Mouse (Mus musculus) embryo, embryonic 11.5 days (tissue): ENCODE measurements around the gene Birc2.
A peak's percentile ranks its signal among the peaks of the same experiment; 100 is the strongest.
"Not testable (repeated sequence)": the region's sequence is repeated elsewhere in the genome, so short reads cannot be mapped to it uniquely, and the experiment has no call there.

Source experiments
- DNase-seq: peaks from one replicate; pipeline ENCODE4 v3.0.0-alpha.2; 2012; ENCODE audit warnings: low read depth, low spot score

Gene Birc2

DNA sequence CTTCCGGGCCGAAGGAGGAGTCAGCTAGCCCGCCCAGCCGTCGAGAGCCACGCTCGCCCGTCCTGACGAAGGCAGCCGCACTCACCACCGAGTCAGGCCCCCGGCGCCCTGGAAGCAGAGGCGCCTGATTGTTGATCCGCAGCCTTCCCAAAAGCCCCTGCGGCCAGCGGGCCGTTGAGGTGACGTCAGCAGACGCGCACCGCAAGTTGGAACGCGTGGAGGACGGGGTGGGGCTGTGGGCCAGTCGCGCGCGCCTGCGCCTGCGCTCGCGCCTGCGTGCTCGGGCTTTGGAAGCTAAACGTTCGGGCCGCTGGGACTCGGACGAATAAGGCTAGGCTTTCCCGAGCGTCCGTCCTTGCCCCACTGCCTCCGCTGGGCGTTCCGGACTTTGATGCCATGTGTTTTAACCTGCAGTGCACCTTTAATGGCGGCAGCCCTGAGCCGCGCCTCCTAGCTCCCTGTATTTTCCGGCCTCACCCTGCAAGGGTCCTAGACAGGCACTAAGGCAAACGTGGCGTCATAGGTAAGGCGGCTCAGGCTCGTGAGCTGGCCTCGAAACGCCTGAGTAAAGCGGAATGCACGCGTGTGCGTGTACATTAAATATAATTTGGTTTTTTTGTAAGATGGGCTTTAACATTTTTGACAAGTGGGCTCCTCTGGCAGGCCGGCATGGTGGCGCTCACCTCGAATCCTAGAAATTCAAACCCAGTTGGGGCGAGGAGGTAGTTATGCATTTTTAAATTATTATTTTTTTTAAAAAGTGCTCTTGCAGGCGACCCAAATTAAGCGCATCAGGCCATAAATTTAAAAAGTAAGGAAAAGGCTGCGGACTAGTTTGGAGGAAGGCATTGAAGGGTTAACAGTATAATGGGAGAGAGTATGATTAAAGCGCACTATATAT lies at the start of gene Birc2:
Gene Birc2 (minus strand): TSS at position 160 of the 901 bp plus-strand sequence.
- DNase-seq = peak; percentile 97

DNA sequence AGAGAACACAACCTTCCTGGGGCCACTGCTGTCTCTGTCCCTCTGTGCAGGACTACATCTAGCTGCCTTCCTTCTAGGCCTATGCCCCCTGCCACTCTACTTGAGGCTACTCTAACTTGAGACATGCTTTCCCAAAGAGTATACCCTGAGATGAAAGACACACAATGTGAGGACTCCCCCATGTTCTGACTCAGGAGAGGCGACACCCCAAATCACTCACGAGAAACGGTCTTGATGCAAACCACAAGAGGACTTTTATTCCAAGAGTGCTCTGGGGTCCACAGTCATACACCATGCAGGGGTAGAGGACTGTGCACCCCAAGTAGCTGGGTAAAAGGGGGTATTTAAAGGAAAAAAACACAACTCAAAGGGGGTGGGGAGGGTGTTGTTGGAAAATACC lies 47.5 kb upstream of the Birc2 start:
- no peak for DNase-seq

DNA sequence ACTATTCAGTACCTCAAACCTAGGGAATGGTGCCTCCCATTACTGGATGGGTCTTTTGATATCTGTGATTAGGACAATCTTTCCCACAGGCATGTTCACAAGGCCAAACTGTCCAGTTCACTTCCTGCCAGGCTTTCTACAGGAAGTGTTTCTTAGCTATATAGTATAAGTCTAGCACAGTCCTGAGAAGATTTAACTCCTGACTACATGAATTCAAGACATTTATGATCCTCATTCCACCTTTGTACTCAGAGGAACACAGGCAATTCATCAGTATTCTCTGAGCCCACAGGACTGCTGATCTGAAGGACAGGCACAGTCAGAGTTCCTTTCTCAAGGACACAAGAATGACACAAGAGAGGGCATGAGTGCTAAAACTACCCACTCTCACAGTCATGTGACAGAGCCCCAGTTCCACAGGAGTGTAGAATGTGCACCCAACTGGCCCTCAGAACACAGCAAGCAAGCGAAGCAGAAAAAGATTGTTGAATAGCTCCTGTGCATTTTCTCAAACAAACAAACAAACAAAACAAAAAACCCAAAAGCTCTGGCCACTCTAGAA lies 45.5 kb upstream of the Birc2 start:
- DNase-seq = no peak

DNA sequence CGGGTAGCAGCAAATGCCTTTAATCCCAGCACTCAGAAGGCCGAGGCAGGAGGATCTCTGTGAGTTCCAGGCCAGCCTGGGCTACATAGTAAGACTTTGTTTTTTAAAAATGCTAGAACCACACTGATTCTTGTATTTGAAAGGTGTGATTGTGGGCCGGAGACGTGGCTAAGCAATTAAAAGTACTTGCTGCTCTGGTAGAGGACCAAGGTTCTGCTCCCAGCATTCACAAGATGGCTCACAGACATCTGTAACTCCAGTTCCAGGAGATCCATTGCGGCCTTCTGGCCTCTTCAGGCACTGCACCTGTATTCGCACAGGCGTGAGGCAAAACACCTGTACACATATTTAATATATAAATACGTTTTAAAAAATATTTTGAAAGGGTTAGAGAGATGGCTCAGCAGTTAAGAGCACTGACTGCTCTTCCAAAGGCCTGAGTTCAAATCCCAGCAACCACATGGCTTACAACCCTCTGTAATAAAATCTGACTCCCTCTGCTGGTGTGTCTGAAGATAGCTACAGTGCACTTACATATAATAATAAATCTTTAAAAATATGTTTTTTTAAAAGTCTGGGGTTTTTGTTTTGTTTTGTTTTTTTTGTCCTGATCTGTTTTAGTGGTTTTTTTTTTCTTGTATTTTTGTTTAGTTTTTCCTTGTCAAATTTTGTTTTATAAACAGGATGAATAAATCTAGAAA lies 36.8 kb upstream of the Birc2 start:
- DNase-seq = no peak

DNA sequence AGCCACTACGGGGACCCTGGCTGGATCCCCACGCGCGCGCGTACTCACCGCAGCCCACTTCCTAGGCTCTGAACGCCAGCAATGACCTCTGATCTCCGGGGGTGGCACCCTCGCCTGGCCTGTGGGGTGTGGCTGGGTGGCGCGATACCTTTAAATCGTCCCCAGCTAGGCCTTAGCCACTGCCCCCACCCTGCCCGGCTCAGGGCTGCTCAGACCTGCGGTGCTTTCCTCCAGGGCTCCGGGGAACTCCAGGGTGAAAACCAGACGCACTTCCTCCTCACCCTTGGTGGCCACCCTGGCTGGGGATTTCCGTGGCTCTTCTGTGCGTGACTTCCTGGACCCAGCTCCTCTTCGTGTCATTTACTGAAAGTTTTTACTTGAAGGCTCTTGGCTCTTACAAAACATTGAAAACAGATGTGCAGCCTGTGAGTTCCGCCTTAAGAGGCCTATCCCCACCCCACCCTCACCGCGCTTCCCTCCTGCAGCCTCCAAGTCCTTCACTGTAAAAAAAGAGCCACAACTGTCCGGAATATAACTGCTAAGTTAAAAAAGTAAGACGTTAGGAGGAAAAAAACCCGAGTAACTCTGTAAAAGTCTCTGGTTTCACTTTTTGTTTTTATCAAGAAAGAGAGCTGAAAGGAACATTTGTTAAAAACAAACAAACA lies 36.0 kb upstream of the Birc2 start, which contains the start of gene Birc3:
Gene Birc3 (minus strand): TSS at position 412 of the 665 bp plus-strand sequence.
- DNase-seq = peak; percentile 27

DNA sequence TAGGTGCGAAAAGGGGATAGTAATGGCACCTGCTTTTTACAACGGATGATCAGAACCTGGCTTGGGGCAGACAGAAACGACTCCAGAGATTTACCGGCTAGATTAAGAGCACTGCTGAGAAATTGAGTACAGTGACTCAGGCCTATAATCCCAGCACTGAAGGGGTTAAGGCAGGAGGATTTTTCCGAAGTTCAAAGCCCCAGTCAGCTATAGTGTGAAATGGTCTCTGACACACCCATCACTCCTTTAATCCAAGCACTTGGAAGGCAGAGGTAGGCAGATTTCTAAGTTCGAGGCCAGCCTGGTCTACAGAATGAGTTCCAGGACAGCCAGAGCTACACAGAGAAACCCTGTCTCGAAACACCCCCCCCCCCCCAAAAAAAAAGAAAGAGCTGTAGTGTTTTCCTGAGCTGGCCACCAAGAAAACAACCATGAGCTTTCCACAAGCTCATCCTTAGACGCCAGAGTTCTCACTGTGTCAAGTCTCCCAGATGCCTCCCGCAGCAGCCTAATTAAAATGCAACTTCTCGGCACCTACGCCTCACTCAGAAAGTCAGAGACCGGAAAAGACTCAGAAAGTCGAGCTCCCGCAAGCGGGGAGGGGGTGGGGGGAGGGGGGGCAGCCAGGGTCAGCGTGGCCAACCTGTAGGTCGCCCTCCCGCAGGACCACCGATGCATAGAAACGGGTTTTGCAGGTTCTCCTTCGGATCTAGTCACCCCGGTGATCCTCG lies 35.3 kb upstream of the Birc2 start:
- peak; percentile 17 for DNase-seq

DNA sequence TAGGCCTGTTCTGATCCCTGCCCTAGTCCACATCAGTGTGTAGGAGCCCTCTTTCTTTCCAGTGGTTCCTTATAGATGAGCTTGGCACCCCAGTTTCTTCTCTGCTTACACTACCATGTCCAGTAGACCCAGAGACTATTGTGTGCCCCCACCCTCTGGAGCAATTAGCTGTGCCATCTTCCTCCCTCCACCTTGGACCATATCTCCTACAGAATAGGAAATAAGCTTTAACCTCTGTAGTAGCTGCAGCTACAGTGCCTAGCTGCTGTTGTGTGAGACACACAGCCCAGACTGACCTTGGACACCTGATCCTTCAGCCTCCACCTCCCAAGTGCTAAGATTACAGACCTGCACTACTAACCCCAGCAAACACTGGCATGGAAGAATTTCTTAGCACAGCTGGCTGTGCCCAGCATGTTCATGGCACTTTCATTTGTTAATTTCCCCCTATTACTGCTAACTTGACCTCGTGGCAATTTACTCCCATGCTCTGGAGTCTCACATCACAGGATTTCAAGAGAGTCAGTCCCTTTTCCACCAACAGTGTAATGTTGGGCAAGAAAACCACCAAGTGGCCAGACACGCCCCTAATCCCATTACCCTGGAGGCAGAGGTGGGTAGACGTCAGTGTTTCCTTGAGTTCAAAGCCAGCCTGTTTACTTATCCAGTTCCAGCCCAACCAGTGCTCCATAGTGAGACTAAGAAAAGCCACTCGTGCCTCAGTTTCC lies 34.6 kb upstream of the Birc2 start:
- DNase-seq = no peak

DNA sequence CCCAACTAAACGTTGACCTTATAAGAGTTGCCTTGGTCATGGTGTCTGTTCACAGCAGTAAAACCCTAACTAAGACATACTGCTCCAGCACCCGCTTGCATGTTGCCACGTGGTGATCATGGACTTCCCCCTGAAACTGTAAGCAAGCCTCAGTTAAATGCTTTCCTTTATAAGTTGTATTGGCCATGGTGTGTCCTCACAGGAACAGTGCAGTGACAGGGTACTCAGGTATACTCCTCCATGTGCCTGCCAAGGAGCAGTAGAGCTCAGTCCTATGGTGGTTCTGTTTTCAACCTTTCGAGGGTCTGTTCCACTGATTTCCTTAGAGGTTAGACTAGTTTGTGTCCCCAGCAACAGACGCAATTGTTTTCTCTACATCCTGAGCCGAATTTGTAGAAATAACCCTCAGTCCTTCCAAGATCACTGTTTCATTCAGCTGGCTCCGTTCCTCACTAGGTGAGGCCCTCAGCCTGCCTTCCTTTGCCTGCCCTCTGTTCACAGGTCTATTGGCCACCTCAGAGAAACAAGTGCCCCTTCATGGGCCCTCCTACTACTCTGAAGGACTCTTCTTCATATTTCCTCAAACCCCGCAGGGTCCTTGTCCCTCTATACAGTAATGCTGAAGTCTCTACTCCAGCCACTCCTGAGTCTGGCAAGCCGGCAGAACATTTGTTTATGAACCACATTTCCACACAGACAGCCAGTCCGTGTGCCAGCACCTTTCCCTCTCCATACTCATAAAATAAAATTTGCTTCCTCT lies 33.9 kb upstream of the Birc2 start:
- no peak for DNase-seq

DNA sequence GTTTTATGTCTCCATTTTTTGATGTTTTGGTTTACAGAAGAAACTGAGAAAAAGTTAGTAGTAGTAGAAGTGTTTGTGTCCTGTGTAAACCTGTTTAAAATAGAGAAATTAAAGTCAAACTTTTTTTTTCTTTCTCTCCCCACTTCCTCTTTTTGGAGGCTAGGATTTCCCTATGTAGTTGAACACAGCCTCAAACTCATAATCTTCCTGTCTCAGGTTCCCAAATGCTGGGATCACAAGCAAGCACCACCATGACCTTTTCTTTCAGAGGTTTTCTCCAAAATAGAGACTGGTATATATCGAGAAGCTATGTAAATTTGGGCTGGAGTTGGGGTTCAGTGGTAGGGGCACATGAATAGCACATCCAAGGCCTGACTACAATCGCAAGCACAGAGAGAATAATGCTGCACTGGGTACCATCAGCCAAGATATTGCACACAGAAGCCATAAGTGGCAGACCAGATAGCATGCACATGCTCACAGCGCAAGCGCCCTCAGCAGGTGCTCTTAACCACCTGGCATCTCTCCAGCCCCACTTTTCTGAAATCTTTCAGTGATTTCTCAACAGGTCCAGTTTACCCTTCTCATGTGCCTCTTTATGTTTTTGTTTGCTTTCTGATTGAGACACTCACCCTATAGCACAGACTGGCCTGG lies 32.1 kb upstream of the Birc2 start:
- no peak for DNase-seq

DNA sequence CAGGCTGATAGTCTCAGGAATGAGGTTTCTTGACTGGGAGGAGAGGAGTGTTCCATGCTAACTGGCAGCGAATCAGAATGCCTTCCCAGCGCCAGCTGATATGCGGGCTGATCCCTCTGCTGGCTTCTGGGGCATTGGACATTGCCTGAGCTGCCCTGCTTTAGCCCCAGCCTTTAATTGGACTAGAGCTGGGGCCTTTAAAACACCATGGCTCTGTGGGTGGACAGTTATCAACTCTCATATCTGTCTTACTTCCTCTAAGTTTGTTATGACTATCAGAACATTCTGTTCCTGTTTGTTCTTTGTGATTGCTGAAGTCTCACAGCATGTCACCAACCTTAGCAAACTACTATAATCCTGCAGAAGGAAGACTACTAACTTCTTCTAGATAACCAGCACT lies 31.1 kb upstream of the Birc2 start:
- no peak for DNase-seq

DNA sequence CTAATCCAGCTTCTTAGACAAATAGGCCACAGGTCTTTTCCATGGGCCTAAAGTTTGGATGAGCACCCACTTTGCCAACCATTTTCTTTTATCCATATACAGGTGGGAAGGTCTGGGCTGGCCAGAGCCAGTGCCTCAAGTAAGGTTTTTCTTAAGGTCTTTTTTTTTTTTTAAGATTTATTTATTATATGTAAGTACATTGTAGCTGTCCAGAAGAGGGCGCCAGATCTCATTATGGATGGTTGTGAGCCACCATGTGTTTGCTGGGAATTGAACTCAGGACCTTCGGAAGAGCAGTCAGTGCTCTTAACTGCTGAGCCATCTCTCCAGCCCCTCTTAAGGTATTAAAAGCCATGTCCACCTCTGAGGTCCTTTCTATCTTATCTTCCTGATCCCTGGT lies 30.1 kb upstream of the Birc2 start:
- DNase-seq = not testable (repeated sequence)

DNA sequence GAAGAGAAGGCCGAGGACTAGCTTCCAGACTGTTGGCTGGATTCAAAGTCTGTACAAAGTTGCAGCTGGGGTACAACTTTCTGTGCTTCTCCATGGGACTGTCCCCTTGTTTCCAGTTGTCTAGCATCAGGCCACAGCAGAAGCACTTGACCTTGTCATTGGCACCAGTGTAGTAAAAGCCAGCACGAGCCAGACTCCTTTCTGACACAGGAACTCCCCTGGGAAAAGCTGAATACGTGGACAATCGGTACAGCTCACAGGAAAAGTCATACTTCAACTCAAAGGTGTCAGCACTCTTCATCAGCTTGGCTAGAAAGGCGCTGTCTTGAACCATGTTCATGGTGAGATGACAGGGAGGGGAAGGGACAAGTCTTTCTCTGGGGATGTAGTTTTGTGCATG lies 24.1 kb upstream of the Birc2 start:
- no peak for DNase-seq

DNA sequence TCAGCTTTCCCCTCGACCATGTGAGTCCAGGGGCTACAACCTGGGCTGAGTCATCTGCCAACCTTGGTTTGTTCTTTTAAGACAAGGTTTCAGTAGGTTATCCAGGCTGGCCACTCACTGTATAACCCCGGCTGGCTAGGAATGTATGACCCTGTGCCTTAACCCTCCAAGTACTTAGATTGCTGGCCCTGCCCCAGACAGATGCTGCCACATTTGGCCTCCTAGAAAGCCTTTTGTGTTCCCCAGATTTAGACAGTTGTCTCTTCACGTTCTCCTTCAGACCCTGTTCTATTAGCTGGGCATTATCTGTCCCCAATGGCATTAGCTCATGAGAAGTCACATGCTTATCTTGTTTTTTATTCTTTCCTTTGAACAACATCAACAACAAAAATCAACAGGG lies 19.0 kb upstream of the Birc2 start:
- no peak for DNase-seq

DNA sequence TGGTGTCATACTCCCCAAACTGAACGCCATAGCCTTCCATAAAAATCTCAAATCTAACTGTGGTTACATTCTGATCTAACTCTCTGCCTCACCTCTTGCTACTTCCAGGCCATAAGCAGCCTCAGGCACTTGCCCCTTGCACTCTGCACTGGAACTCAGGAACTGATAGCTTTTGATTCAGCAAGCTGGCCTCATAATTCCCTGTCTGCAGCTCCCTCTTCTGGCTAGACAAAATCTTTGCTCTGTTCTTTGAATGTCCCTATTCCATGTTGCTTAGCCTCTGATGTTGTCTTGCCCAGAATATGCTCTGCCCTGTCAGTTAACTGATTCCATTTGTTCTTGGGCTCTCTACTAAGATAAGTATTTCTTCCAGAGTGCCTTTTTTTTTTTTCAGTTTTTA lies 18.5 kb upstream of the Birc2 start:
- DNase-seq = no peak

DNA sequence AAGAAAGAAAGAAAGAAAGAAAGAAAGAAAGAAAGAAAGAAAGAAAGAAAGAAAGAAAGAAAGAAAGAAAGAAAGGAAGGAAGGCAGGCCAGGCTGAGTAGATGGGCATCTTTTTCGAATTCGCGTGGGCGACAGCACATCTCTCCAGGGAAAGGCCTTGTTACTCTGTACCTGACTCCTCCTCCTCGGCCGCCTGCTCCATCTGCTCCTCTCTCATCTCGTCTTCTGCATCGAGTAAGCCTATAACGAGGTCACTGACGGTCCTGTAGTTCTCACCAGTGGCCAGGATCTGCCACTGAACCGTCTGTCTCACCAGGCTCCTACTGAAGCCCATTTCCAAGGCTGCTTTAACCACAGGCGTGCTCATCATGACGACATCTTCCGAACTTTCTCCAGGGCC lies 17.3 kb upstream of the Birc2 start:
- not testable (repeated sequence) for DNase-seq

DNA sequence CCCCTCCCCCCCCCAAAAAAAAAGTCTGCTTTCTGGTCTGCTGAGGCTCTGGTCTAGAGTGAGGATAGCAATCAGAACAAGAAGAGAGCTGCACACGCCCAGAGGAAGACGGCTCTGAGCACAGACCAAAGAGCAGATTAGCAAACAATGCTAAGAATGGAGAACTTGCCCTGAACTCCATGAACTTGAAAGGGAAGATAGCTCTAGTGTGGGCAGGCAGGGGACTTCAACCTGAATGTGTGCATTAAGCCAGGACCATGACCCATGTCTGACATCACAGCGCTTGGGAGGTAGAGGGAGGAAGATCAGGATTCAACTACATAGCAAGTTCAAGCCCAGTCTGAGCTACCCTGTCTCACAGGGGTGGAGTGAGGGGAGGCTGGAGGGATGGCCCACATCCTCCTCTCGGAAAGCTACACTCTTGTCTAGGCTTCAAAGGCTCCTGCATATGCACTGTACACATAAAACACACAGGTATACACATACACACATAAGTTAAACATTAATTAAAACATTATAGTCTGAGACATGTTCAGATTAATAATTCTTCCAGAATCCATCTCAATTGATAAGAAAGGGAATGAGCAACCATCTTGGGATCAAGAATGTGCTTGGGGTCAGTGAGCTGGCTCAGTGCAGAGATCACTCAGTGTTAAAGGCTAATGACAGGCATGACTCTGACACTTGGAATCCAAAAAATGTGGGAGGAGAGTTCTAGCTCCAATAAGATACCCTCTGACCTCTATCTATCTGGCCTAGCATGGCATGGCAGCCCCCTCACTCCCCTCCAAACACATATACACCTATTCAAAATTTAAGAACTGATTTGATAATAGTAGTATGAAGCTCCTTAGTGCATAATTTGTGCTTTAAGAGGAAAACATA lies 15.7 kb upstream of the Birc2 start:
- DNase-seq = no peak

DNA sequence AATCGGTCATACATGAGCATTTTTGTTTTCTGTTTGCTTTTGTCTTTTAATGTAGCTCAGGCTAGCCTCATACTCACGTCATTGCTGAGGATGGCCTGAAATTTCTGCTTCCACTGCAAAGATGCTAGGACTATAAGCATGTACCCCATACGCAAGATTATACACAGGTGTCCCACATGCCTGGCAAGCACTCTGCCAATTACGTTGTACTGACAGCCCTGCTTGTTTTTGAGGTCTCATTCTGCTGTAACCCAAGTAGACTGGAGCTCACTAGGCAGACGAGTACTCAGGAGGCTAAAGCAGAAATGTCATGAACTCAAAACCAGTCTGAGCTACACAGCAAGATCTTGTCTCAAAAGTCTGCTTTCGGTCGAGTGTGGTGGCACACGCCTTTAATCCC lies 15.0 kb upstream of the Birc2 start:
- DNase-seq = no peak

DNA sequence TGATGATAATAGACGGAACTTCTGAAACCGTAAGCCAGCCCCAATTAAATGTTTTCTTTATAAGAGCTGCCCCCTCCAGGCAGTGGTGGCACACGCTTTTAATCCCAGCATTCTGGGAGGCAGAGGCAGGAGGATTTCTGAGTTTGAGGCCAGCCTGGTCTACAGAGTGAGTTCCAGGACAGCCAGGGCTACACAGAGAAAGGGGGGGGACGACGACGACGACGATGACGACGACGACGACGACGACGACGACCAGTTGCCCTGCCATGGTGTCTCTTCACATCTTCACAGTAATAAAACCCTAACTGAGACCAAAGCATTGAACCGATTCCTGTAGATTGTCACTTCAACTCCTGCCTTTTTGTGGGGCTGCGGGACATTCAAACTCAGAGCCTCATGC lies 11.3 kb upstream of the Birc2 start:
- no peak for DNase-seq
